ENCODE assay signal across 23 mouse cellular contexts in the genomic region with DNA sequence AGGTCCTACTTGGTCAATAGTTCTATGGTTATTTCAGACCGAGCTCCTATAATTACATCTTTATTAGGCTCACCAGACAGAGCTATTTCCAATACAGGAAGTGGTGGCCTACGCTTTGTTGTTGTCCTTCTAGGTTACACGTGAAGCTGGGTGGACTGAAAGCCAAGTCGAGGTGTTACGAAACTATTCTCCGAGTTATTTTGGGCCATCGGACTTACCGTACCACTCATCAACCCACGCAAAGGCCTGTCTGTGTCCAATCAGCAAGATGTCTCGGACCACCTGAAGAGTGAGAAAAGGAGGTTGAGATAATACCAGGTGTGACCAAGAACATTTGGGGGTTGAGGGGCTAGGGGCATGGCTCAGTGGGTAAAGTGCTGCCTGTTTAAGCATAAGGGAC. TPM values are rescaled to one million over a fixed set of nuclear protein-coding genes. Genes with fewer than 3 reads are reported as not detected.
DNase-seq lines count a peak whose midpoint lies in the region; ATAC-seq and TF ChIP-seq lines count a peak whose summit lies in the region.
"Had no signal": no experiment of that assay in that cellular context is flagged by ENCODE, and none has a peak within 500 bp of the region (broad histone marks: within the 10 kb centered on the region; RNA-seq: fewer than 3 reads in every experiment).

No protein-coding gene starts in this region.

- peak overlapping the region; percentile 80 for H3K27ac ChIP-seq in gastrocnemius, adult 2 months
- H3K27ac ChIP-seq in midbrain, embryonic 11.5 days (ENCODE audit: low read depth, low read length) = no peak overlapping the region
- no peak overlapping the region for H3K27ac ChIP-seq in midbrain, embryonic 14.5 days (replicated peaks; ENCODE audit: low read depth, low read length)
- H3K27ac ChIP-seq: embryonic facial prominence, embryonic 15.5 days; forebrain, embryonic 15.5 days; hindbrain, postnatal 0 days; kidney, embryonic 15.5 days; limb, embryonic 15.5 days; midbrain, embryonic 10.5 days; neural tube, embryonic 15.5 days had no signal

- intact Hi-C loops in gastrocnemius, adult 2 months (cut with DNase I) = no loop called here
- intact Hi-C loops in heart, postnatal 10 days (cut with DNase I) = no loop called here

- no peaks in the 10 kb centered on the region for H3K4me1 ChIP-seq in midbrain, embryonic 11.5 days (ENCODE audit: control insufficient read depth, insufficient read depth, low read length)
- peaks cover 10% of the 10 kb centered on the region; the same call in 1 of the 2 replicates for H3K4me1 ChIP-seq in midbrain, embryonic 14.5 days (ENCODE audit: control insufficient read depth, insufficient read depth, low read length)

- WGBS in midbrain, embryonic 11.5 days = 94% methylated on average over 10 of the region's 10 CpGs
- WGBS in midbrain, embryonic 14.5 days = 96% methylated on average over 10 of the region's 10 CpGs

- H3K4me3 ChIP-seq in gastrocnemius, adult 2 months = no peak overlapping the region
- no peak overlapping the region for H3K4me3 ChIP-seq in midbrain, embryonic 11.5 days (ENCODE audit: low read depth, low read length)
- no peak overlapping the region for H3K4me3 ChIP-seq in midbrain, embryonic 14.5 days (replicated peaks; ENCODE audit: low read depth, low read length)
- H3K4me3 ChIP-seq: embryonic facial prominence, embryonic 15.5 days; forebrain, embryonic 15.5 days; kidney, embryonic 15.5 days; limb, embryonic 15.5 days; midbrain, embryonic 10.5 days; neural tube, embryonic 15.5 days had no signal

- no peak overlapping the region for H3K9ac ChIP-seq in midbrain, embryonic 11.5 days (ENCODE audit: low read length)
- H3K9ac ChIP-seq in midbrain, embryonic 14.5 days (replicated peaks; ENCODE audit: low read length) = no peak overlapping the region
- H3K9ac ChIP-seq: embryonic facial prominence, embryonic 15.5 days; forebrain, embryonic 15.5 days; kidney, embryonic 15.5 days; limb, embryonic 15.5 days; neural tube, embryonic 15.5 days had no signal

- no peak for TF ChIP-seq CTCF in gastrocnemius, adult 2 months (IDR thresholded peaks at IDR 0.05)

- no peak overlapping the region for H3K4me2 ChIP-seq in midbrain, embryonic 11.5 days
- no peak overlapping the region for H3K4me2 ChIP-seq in midbrain, embryonic 14.5 days (ENCODE audit: low read length)
- H3K4me2 ChIP-seq: embryonic facial prominence, embryonic 15.5 days; forebrain, embryonic 15.5 days; kidney, embryonic 15.5 days; limb, embryonic 15.5 days; neural tube, embryonic 15.5 days had no signal

- no peak for DNase-seq in gastrocnemius, adult 2 months
- no peak for DNase-seq in gastrocnemius, adult 8-10 months (ENCODE audit: low spot score in 2 of 2)
- peak; percentile 75 for DNase-seq in midbrain, embryonic 11.5 days (ENCODE audit: low spot score, missing footprints)
- no peak for DNase-seq in midbrain, embryonic 14.5 days
- DNase-seq in heart, postnatal 10 days = peak; percentile 67
- no peak for DNase-seq in thymus, postnatal 4 days
- DNase-seq in right cerebral cortex, adult 2 months (ENCODE audit: low spot score in 2 of 2) = no peak
- no peak for DNase-seq in cerebellum, postnatal 14 days
- DNase-seq: adrenal gland, postnatal 25 days; cerebellum, adult 8-10 months; gastrocnemius, postnatal 36 days; kidney, postnatal 4 days; left cerebral cortex, postnatal 4 days; spleen, adult 18-20 months had no signal

- H3K27me3 ChIP-seq in midbrain, embryonic 11.5 days (ENCODE audit: control insufficient read depth, insufficient read depth, low read length) = no peaks in the 10 kb centered on the region
- no peaks in the 10 kb centered on the region for H3K27me3 ChIP-seq in midbrain, embryonic 14.5 days (ENCODE audit: control insufficient read depth, insufficient read depth, low read length)
- H3K27me3 ChIP-seq: embryonic facial prominence, embryonic 15.5 days; forebrain, embryonic 15.5 days; kidney, embryonic 15.5 days; limb, embryonic 15.5 days; neural tube, embryonic 15.5 days had no signal

- no peaks in the 10 kb centered on the region for H3K9me3 ChIP-seq in midbrain, embryonic 11.5 days (ENCODE audit: control insufficient read depth, low read length)
- H3K9me3 ChIP-seq in midbrain, embryonic 14.5 days (ENCODE audit: control insufficient read depth, low read length) = no peaks in the 10 kb centered on the region; the same call in 1 of the 2 replicates
- H3K9me3 ChIP-seq: embryonic facial prominence, embryonic 15.5 days; forebrain, embryonic 15.5 days; kidney, embryonic 15.5 days; limb, embryonic 15.5 days; midbrain, embryonic 10.5 days; neural tube, embryonic 15.5 days had no signal

- ATAC-seq in midbrain, embryonic 11.5 days (ENCODE audit: low FRiP score) = no peak
- no peak for ATAC-seq in midbrain, embryonic 14.5 days (ENCODE audit: low FRiP score, low TSS enrichment)
- ATAC-seq: CD4-positive, CD25-positive, alpha-beta regulatory T cell, adult 4 months; forebrain, embryonic 15.5 days; hindbrain, postnatal 0 days; intestine, embryonic 16.5 days had no signal

- no peaks in the 10 kb centered on the region for H3K36me3 ChIP-seq in midbrain, embryonic 11.5 days (ENCODE audit: control insufficient read depth, insufficient read depth, low read length)
- H3K36me3 ChIP-seq in midbrain, embryonic 14.5 days (ENCODE audit: control insufficient read depth, insufficient read depth, low read length) = peaks cover 7% of the 10 kb centered on the region; the same call in 1 of the 2 replicates

RNA-seq across cellular contexts. Expression of gene Nol11, which starts 36.8 kb away (rescaled TPM):
- total RNA-seq in gastrocnemius, adult 2 months (2021) = 10 to 100 TPM; 13.6 to 15.4 TPM
- 10 to 100 TPM; 11.8 to 16.7 (median 14.3) TPM for total RNA-seq in gastrocnemius, adult 8-10 months (2022)
- 68.3 and 76.1 TPM in 2 replicates for polyA plus RNA-seq in midbrain, embryonic 11.5 days (2014; fragmentation: Nextera tagmentation; extraction: Ambion mirVana)
- polyA plus RNA-seq in midbrain, embryonic 14.5 days (2014; fragmentation: Nextera tagmentation; extraction: Ambion mirVana) = 43.3 and 57.7 TPM in 2 replicates
- 10 to 100 TPM; 21.7 to 24.9 TPM for total RNA-seq in heart, postnatal 10 days (2021)

Comparison
In these comparisons a context has a peak if more than half of its experiments do, and no peak if none do; other contexts are left out.
1. DNase-seq: peak in midbrain, embryonic 11.5 days (single experiment) and heart, postnatal 10 days (2 of 2); none in gastrocnemius, adult 2 months (single experiment), gastrocnemius, adult 8-10 months (0 of 2), midbrain, embryonic 14.5 days (single experiment), thymus, postnatal 4 days (single experiment), right cerebral cortex, adult 2 months (0 of 2) and cerebellum, postnatal 14 days (0 of 2).